Mouse (Mus musculus) lung, postnatal 4 days (tissue): ENCODE measurements around the gene Myb.
"Not testable (repeated sequence)": the region's sequence is repeated elsewhere in the genome, so short reads cannot be mapped to it uniquely, and the experiment has no call there.

Experiments
- DNase-seq, 2 experiments: peaks; one replicate each; pipeline ENCODE4 v3.0.0; 2021

Myb gene

GRCm38 (mm10) chr10:21167842-21168241 lies 7.1 kb upstream of the Myb start:
- DNase-seq: no peak

GRCm38 (mm10) chr10:21167165-21167564 lies 6.4 kb upstream of the Myb start:
- DNase-seq: no peak

GRCm38 (mm10) chr10:21165411-21165810 lies 4.6 kb upstream of the Myb start:
- no peak for DNase-seq

- no peak for DNase-seq
Measured at GRCm38 (mm10) chr10:21162124-21162523, 1.3 kb upstream of the Myb start.

- DNase-seq: no peak
Measured at GRCm38 (mm10) chr10:21161359-21162094, 743 bp upstream of the Myb start.

- DNase-seq: peak; percentile 42 to 43
Measured at GRCm38 (mm10) chr10:21159697-21160394, 938 bp downstream of the Myb start.

GRCm38 (mm10) chr10:21158918-21159443 lies 1.8 kb downstream of the Myb start:
- peak; percentile 59 to 68 for DNase-seq

- DNase-seq: peak in 1 of 2 experiments; percentile 60
Measured at GRCm38 (mm10) chr10:21158111-21158917, 2.5 kb downstream of the Myb start.

GRCm38 (mm10) chr10:21156953-21157499 lies 3.8 kb downstream of the Myb start:
- DNase-seq: no peak

- DNase-seq: no peak
Measured at GRCm38 (mm10) chr10:21156416-21156815, 4.4 kb downstream of the Myb start.

- no peak for DNase-seq
Measured at GRCm38 (mm10) chr10:21154927-21155326, 5.9 kb downstream of the Myb start.

- DNase-seq: no peak
Measured at GRCm38 (mm10) chr10:21153433-21153832, 7.4 kb downstream of the Myb start.

- no peak for DNase-seq
Measured at GRCm38 (mm10) chr10:21152812-21153211, 8.0 kb downstream of the Myb start.

- no peak for DNase-seq
Measured at GRCm38 (mm10) chr10:21151320-21151719, 9.5 kb downstream of the Myb start.

- not testable (repeated sequence) for DNase-seq
Measured at GRCm38 (mm10) chr10:21149945-21150344, 10.8 kb downstream of the Myb start.

- DNase-seq: no peak
Measured at GRCm38 (mm10) chr10:21146719-21147118, 14.1 kb downstream of the Myb start.

- DNase-seq: no peak
Measured at GRCm38 (mm10) chr10:21146263-21146662, 14.5 kb downstream of the Myb start.

GRCm38 (mm10) chr10:21144627-21145504 lies 15.9 kb downstream of the Myb start:
- peak; percentile 67 to 71 for DNase-seq

GRCm38 (mm10) chr10:21135297-21135696 lies 25.5 kb downstream of the Myb start:
- DNase-seq: no peak

- no peak for DNase-seq
Measured at GRCm38 (mm10) chr10:21130901-21131493, 29.8 kb downstream of the Myb start.

- peak in 1 of 2 experiments; percentile 25 for DNase-seq
Measured at GRCm38 (mm10) chr10:21128086-21128611, 32.6 kb downstream of the Myb start.
